Mouse (Mus musculus) forebrain, embryonic 16.5 days (tissue): ENCODE measurements at regions not wholly inside any gene's neighbourhood (a gene's known extent, or its start where the extent isn't known, plus 50 kb on each side); places are given as distances from the start of the nearest gene placed in this dataset.
A peak's percentile ranks its signal among the peaks of the same experiment; 100 is the strongest.

Experiments used
- ATAC-seq: fragments of 200-750 bp; cut with Nextera tagmentation; 2 replicates; pipeline ENCODE4 v1.8.0; 2017; ENCODE audit warnings: mild to moderate bottlenecking, moderate library complexity
- H3K27ac ChIP-seq: fragments of 300-500 bp; sonication (generic); 2 replicates; pipeline ENCODE4 v1.5.1; 2014; ENCODE audit warnings: low read length, control low read depth
- H3K27me3 ChIP-seq: fragments of 300-500 bp; sonication (generic); replicated peaks from 2 replicates; pipeline ENCODE4 v1.6.1; 2014; ENCODE audit warnings: low read length; ENCODE audit not compliant: control insufficient read depth, insufficient read depth
- H3K36me3 ChIP-seq: fragments of 300-500 bp; sonication (generic); 2 replicates; pipeline ENCODE4 v1.6.1; 2014; ENCODE audit not compliant: control insufficient read depth, insufficient read depth
- H3K4me1 ChIP-seq: fragments of 300-500 bp; sonication (generic); replicated peaks from 2 replicates; pipeline ENCODE4 v1.6.1; 2014; ENCODE audit warnings: low read length; ENCODE audit not compliant: control insufficient read depth, insufficient read depth
- H3K4me2 ChIP-seq: fragments of 300-500 bp; sonication (generic); 2 replicates; pipeline ENCODE4 v1.6.1; 2014; ENCODE audit warnings: mild to moderate bottlenecking, low read length, control low read depth
- H3K4me3 ChIP-seq: fragments of 300-500 bp; sonication (generic); replicated peaks from 2 replicates; pipeline ENCODE4 v1.5.1; 2014; ENCODE audit warnings: mild to moderate bottlenecking, low read length, control low read depth
- H3K9ac ChIP-seq: fragments of 300-500 bp; sonication (generic); replicated peaks from 2 replicates; pipeline ENCODE4 v1.6.1; 2014; ENCODE audit warnings: low read depth, low read length, control low read depth
- H3K9me3 ChIP-seq: fragments of 300-500 bp; sonication (generic); 2 replicates; pipeline ENCODE4 v1.6.1; 2016; ENCODE audit warnings: low read length; ENCODE audit not compliant: control insufficient read depth
- WGBS: fragments of 180-500 bp; shearing (Covaris S2); extraction: QIAGEN DNeasy Blood & Tissue Kit; methylation state at CpG from one replicate; pipeline ENCODE4 v1.1.7; 2014; 5-methylcytosine and 5-hydroxymethylcytosine counted together

GRCm38 (mm10) chr13:97548527-97548977 lies 211.9 kb downstream of the Gm10260 start:
- Histone ChIP-seq H3K9me3 (peaks cover 5% of the 10 kb centered on the region; the same call in 1 of the 2 replicates), H3K36me3 (no peaks in the 10 kb centered on the region), H3K4me2 (no peak overlapping the region), H3K9ac (no peak overlapping the region), H3K27ac (no peak overlapping the region), H3K4me1 (peaks cover 9% of the 10 kb centered on the region), H3K4me3 (no peak overlapping the region), H3K27me3 (no peaks in the 10 kb centered on the region)
- WGBS: 40% methylated on average over 9 of the region's 9 CpGs
- no peak for ATAC-seq

GRCm38 (mm10) chr13:97546936-97547335 lies 213.5 kb downstream of the Gm10260 start:
- no peak for ATAC-seq
- peaks cover 5% of the 10 kb centered on the region; the same call in 1 of the 2 replicates for H3K9me3 ChIP-seq
- 47% methylated on average over 5 of the region's 5 CpGs for WGBS
- peaks cover 9% of the 10 kb centered on the region for H3K4me1 ChIP-seq
- no peak overlapping the region for H3K4me2 ChIP-seq
- no peak overlapping the region for H3K9ac ChIP-seq
- H3K27me3 ChIP-seq: no peaks in the 10 kb centered on the region
- peak overlapping the region; percentile 52; the same call in 1 of the 2 replicates for H3K27ac ChIP-seq
- no peak overlapping the region for H3K4me3 ChIP-seq
- H3K36me3 ChIP-seq: no peaks in the 10 kb centered on the region

DNA sequence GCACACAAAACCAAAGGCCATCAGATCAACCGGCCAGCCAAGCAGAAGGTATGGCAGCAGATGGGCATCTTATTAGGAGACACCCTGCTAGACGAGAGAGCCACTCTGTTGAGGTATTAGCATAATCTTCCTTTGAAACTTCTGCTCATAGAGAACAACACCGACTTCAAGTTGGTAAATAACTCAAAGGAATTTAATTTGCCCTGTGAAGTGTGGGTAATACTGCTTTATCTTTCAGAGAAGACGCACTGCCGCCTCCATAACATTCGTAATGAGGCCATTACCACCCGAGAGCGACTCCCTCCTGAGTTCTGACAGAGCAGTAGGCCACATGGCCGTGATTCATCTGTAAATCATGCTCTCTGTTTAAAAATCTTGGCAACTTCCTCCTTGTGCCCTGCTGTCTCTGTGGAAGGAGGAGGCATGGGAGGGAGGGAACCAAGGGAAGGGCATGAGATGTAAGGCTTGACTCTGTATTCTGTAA lies 214.4 kb downstream of the Gm10260 start:
- peaks cover 9% of the 10 kb centered on the region for H3K4me1 ChIP-seq
- no peaks in the 10 kb centered on the region for H3K27me3 ChIP-seq
- no peak overlapping the region for H3K4me3 ChIP-seq
- no peak overlapping the region for H3K4me2 ChIP-seq
- H3K9ac ChIP-seq: no peak overlapping the region
- no peaks in the 10 kb centered on the region for H3K36me3 ChIP-seq
- peaks cover 5% of the 10 kb centered on the region; the same call in 1 of the 2 replicates for H3K9me3 ChIP-seq
- peak overlapping the region; percentile 69 for H3K27ac ChIP-seq
- WGBS: 21% methylated on average over 9 of the region's 9 CpGs
- ATAC-seq: peak; percentile 83

DNA sequence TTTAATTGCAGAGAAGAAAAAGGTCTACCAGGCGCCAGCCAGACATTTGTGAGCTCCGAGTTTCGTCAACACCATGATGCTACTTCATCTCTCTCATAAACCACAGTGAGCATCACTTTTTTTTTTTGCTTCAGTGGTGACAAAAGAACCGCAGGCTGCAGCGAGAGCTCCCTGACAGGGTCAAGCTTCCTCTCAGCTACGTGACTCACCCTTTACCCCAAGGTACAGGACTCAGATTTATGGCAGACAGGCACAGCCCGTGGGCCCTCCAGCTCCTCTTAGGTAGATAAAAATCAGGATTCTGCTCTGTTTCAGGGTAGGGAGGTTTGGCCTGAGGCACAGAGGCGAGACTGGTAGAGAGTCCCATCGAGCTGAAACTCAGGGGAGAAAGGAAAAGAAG lies 220.7 kb downstream of the Gm10260 start:
- Histone ChIP-seq H3K27ac (no peak overlapping the region), H3K9ac (no peak overlapping the region), H3K4me1 (peaks cover 3% of the 10 kb centered on the region), H3K36me3 (no peaks in the 10 kb centered on the region), H3K27me3 (no peaks in the 10 kb centered on the region), H3K4me3 (no peak overlapping the region), H3K4me2 (no peak overlapping the region), H3K9me3 (no peaks in the 10 kb centered on the region)
- ATAC-seq: no peak
- WGBS: 81% methylated on average over 9 of the region's 9 CpGs

DNA sequence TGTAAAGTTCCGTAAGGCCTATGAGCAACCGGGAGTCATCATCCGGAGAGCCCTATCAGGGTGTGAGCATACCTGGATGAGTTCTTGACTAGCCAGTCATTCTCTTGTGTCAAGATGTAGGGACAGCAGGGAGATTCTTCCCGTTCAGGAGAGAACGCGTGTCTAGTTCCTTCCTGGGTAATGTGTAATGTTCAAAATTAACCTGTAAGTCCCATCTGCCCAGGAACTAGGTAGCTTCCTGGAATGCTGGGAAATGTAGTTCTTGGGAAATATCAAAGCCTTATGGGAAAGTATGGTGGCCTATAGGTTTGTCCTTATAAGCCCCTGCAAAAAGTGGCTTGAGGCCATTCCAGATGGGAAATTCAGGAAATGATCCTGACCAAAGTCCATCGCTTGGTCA lies 222.0 kb downstream of the Gm10260 start:
- H3K36me3 ChIP-seq: no peaks in the 10 kb centered on the region
- ATAC-seq: no peak
- 96% methylated on average over 7 of the region's 7 CpGs for WGBS
- H3K4me2 ChIP-seq: no peak overlapping the region
- H3K9me3 ChIP-seq: no peaks in the 10 kb centered on the region
- H3K4me3 ChIP-seq: no peak overlapping the region
- peak overlapping the region; percentile 6; the same call in 1 of the 2 replicates for H3K27ac ChIP-seq
- no peak overlapping the region for H3K9ac ChIP-seq
- no peaks in the 10 kb centered on the region for H3K27me3 ChIP-seq
- H3K4me1 ChIP-seq: peaks cover 10% of the 10 kb centered on the region

GRCm38 (mm10) chr13:97537686-97538085 lies 222.7 kb downstream of the Gm10260 start:
- Histone ChIP-seq H3K27me3 (no peaks in the 10 kb centered on the region), H3K4me2 (no peak overlapping the region), H3K4me1 (peaks cover 10% of the 10 kb centered on the region), H3K4me3 (no peak overlapping the region), H3K36me3 (no peaks in the 10 kb centered on the region), H3K27ac (peak overlapping the region; percentile 54), H3K9me3 (no peaks in the 10 kb centered on the region), H3K9ac (no peak overlapping the region)
- 64% methylated on average over 7 of the region's 7 CpGs for WGBS
- ATAC-seq: peak; percentile 73

DNA sequence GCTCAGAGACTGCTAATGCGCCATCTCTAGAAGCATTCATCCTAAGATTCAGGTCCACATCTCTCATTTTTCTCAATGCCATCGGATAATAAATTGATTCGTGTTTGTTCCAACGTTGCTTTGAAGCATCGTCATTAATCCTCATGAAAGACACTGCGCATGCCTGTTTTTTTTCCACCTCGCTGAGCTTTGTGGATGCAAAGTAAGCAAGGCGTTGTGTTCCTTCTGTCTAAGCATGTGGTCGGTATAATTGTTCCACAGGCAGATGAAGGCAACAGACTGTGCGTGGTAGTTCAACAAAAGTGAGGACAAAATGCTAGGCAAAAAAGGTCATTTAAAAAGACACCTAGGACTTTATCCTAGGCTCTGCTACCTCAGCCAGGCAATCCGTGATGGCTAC lies 223.2 kb downstream of the Gm10260 start:
- H3K4me1 ChIP-seq: peaks cover 10% of the 10 kb centered on the region
- ATAC-seq: peak; percentile 66
- H3K4me3 ChIP-seq: no peak overlapping the region
- no peaks in the 10 kb centered on the region for H3K27me3 ChIP-seq
- no peak overlapping the region for H3K9ac ChIP-seq
- WGBS: 41% methylated on average over 11 of the region's 11 CpGs
- no peak overlapping the region for H3K4me2 ChIP-seq
- no peaks in the 10 kb centered on the region for H3K36me3 ChIP-seq
- peak overlapping the region; percentile 54 for H3K27ac ChIP-seq
- H3K9me3 ChIP-seq: no peaks in the 10 kb centered on the region

DNA sequence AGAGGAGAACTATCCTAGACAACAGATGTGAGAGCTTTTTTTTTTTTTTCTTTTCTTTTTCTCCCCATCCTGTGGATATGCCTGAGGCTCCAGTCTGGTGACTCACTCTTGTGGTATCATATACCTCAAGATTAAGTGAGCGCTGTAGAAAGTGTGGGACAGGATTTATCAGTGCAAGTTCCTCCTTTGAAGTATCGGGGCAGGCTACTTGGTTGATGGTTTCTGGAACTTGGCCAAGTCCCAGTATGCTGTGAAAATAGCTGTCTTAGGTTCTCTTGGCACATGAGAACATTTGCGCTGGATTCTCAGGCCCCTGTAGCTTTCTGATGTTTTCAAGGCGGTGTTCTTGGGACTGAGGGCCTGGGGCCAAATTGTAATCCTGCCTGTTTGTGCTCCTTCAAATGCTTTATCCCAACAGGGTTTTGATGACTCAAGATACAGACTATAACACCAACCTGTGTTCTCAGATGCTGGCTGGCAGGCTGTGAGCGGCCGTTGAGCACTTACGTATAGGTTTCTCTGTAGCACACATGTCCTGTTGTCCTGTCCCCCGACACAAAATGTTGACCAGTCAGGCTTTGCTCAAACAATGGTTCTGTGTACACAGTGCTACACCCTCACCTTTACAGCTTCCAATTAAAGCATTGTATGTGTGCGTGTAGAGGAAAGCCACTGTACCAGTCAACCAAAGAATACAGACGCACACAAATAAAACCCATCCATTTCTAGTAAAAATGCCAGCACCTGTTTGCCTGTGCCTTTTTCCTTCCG lies 226.4 kb downstream of the Gm10260 start:
- no peak overlapping the region for H3K27ac ChIP-seq
- no peaks in the 10 kb centered on the region for H3K36me3 ChIP-seq
- H3K4me2 ChIP-seq: no peak overlapping the region
- ATAC-seq: no peak
- H3K27me3 ChIP-seq: no peaks in the 10 kb centered on the region
- no peaks in the 10 kb centered on the region for H3K9me3 ChIP-seq
- no peak overlapping the region for H3K9ac ChIP-seq
- H3K4me1 ChIP-seq: peaks cover 10% of the 10 kb centered on the region
- H3K4me3 ChIP-seq: no peak overlapping the region
- 48% methylated on average over 11 of the region's 11 CpGs for WGBS

- no peaks in the 10 kb centered on the region for H3K36me3 ChIP-seq
- H3K9ac ChIP-seq: no peak overlapping the region
- no peak overlapping the region for H3K4me3 ChIP-seq
- 91% methylated on average over 2 of the region's 2 CpGs for WGBS
- no peak overlapping the region for H3K27ac ChIP-seq
- H3K9me3 ChIP-seq: no peaks in the 10 kb centered on the region
- no peaks in the 10 kb centered on the region for H3K27me3 ChIP-seq
- peaks cover 6% of the 10 kb centered on the region for H3K4me1 ChIP-seq
- no peak overlapping the region for H3K4me2 ChIP-seq
- ATAC-seq: no peak
These were observed 229.3 kb downstream of the Gm10260 start for GRCm38 (mm10) chr13:97531181-97531580.
